Mouse (Mus musculus) ES-Bruce4 (cell line): Measurements from ENCODE around the gene Frmpd4.

Experiments
- CTCF ChIP-seq: IDR thresholded peaks from one replicate; pipeline ENCODE4 v1.8.1; 2011; ENCODE audit warnings: low read depth, low read length
- POLR2A ChIP-seq: IDR thresholded peaks from one replicate; pipeline ENCODE4 v1.8.1; 2011; ENCODE audit warnings: low read length; ENCODE audit not compliant: insufficient read depth

- no peak for TF ChIP-seq CTCF
- TF ChIP-seq POLR2A, result no peak
These were observed 667.5 kb downstream of the Frmpd4 start for GRCm38 (mm10) chrX:167909483-167909882.
